Mouse (Mus musculus) MEL (cell line): ENCODE measurements around the gene Tubgcp6.

ENCODE experiments used
- POLR2A ChIP-seq, 2 experiments: IDR thresholded peaks; 2 replicates each; pipeline ENCODE4 v1.6.1; 2011 to 2012; ENCODE audit warnings: low read length in 2 of 2, mild to moderate bottlenecking in 2 of 2, control low read depth in 1 of 2, improper control_type of control experiment in 1 of 2, low read depth in 1 of 2, moderate library complexity in 1 of 2; ENCODE audit not compliant: control insufficient read depth in 1 of 2, insufficient read depth in 1 of 2, poor library complexity in 1 of 2
- SMC3 ChIP-seq: IDR thresholded peaks from 2 replicates; pipeline ENCODE4 v1.6.1; 2011; ENCODE audit warnings: low read depth, low read length, improper control_type of control experiment

DNA sequence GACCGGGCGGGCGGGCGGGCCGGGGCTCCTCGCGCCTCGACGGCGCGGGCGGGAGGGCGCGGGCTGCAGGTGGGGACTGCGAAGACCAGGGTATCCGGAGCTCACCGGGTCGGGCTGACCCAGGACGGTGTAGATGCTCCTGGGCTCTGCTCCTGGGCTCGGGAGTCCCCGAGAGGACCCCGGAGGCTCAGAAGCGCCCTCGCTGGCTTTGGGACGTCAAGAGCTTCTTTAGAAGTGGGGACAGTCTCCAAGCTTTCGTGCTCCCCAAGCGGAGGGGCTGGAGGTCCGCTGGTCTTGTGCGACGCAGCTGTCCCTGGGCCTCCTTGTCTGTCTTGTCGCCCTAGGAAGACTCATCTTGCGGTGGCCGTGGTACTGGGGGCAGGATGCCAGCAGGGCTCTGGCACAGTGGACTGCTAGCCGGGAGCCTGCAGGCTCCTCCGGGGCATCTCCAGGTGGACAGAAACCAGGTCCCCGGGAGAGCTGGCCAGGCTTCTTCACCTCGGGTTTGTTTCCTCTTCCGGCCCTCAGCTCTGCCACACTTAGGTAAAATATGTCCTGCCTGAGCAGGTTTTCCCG lies 46.7 kb downstream of the Tubgcp6 start:
- TF ChIP-seq SMC3 (no peak), POLR2A (IDR thresholded peaks at IDR 0.05; ENCODE audit: control insufficient read depth in 1 of 2, insufficient read depth in 1 of 2, low read depth in 1 of 2, low read length in 2 of 2, poor library complexity in 1 of 2) (no peak)
